Mouse (Mus musculus) kidney, embryonic 15.5 days (tissue): ENCODE measurements around the gene Enpp3. TPM values are rescaled to one million over a fixed set of nuclear protein-coding genes. Genes with fewer than 3 reads are reported as not detected.
"Not testable (repeated sequence)": the region's sequence is repeated elsewhere in the genome, so short reads cannot be mapped to it uniquely, and the experiment has no call there.

Source experiments
- ATAC-seq: fragments of 200-750 bp; cut with Nextera tagmentation; replicated peaks from 2 replicates; pipeline ENCODE4 v1.8.0; 2017; ENCODE audit warnings: moderate TSS enrichment; ENCODE audit not compliant: low FRiP score
- H3K27ac ChIP-seq: fragments of 300-500 bp; sonication (generic); 2 replicates; pipeline ENCODE4 v1.5.1; 2015; ENCODE audit warnings: mild to moderate bottlenecking, inconsistent platforms
- H3K27me3 ChIP-seq: fragments of 300-500 bp; sonication (generic); 2 replicates; pipeline ENCODE4 v1.6.1; 2015; ENCODE audit warnings: inconsistent platforms
- H3K36me3 ChIP-seq: fragments of 300-500 bp; sonication (generic); 2 replicates; pipeline ENCODE4 v1.6.1; 2015; ENCODE audit warnings: inconsistent platforms
- H3K4me1 ChIP-seq: fragments of 300-500 bp; sonication (generic); 2 replicates; pipeline ENCODE4 v1.6.1; 2015; ENCODE audit warnings: inconsistent platforms
- H3K4me2 ChIP-seq: fragments of 300-500 bp; sonication (generic); 2 replicates; pipeline ENCODE4 v1.6.1; 2015; ENCODE audit warnings: moderate library complexity, mild to moderate bottlenecking, inconsistent platforms
- H3K4me3 ChIP-seq: fragments of 300-500 bp; sonication (generic); replicated peaks from 2 replicates; pipeline ENCODE4 v1.5.1; 2015; ENCODE audit warnings: mild to moderate bottlenecking, inconsistent platforms
- H3K9ac ChIP-seq: fragments of 300-500 bp; sonication (generic); 2 replicates; pipeline ENCODE4 v1.6.1; 2015; ENCODE audit warnings: mild to moderate bottlenecking, inconsistent platforms
- H3K9me3 ChIP-seq: fragments of 300-500 bp; sonication (generic); replicated peaks from 2 replicates; pipeline ENCODE4 v1.6.1; 2016; ENCODE audit warnings: inconsistent platforms
- WGBS: fragments of 180-500 bp; shearing (Covaris S2); methylation state at CpG from one replicate; pipeline ENCODE4 v1.1.7; 2015; ENCODE audit warnings: mixed read lengths; 5-methylcytosine and 5-hydroxymethylcytosine counted together
- polyA plus RNA-seq: library from polyadenylated mRNA; unstranded; fragments of >200 nt; fragmentation: Nextera tagmentation; extraction: Ambion mirVana; gene quantifications from 2 replicates; pipeline ENCODE4 v1.2.1, GENCODE M21; 2015

The Enpp3 gene
- polyA plus RNA-seq, 1 experiment from 2014 or later, result 6.4 TPM

GRCm38 (mm10) chr10:24821990-24822676, 20.5 kb downstream of the Enpp3 start:
- ATAC-seq, result no peak
- Histone ChIP-seq H3K27me3 (no peaks in the 10 kb centered on the region), H3K4me1 (0 out of 2 replicates have a peak, but pooled peaks cover 3% of the 10 kb centered on the region), H3K27ac (no peak overlapping the region), H3K36me3 (no peaks in the 10 kb centered on the region), H3K4me3 (no peak overlapping the region), H3K9me3 (no peaks in the 10 kb centered on the region), H3K4me2 (no peak overlapping the region), H3K9ac (no peak overlapping the region)
- WGBS, result 60% methylated on average over 4 of the region's 4 CpGs

- no peak overlapping the region for H3K9ac ChIP-seq
- WGBS, result 82% methylated on average over 3 of the region's 3 CpGs
- no peaks in the 10 kb centered on the region for H3K36me3 ChIP-seq
- H3K27me3 ChIP-seq, result no peaks in the 10 kb centered on the region
- no peak overlapping the region for H3K4me3 ChIP-seq
- no peak for ATAC-seq
- H3K4me2 ChIP-seq, result no peak overlapping the region
- no peak overlapping the region for H3K27ac ChIP-seq
- H3K9me3 ChIP-seq, result no peaks in the 10 kb centered on the region
- 0 out of 2 replicates have a peak, but pooled peaks cover 3% of the 10 kb centered on the region for H3K4me1 ChIP-seq
Observed at GRCm38 (mm10) chr10:24819526-24819925, 23.1 kb downstream of the Enpp3 start.

- no peak overlapping the region for H3K4me3 ChIP-seq
- no peaks in the 10 kb centered on the region for H3K9me3 ChIP-seq
- no peaks in the 10 kb centered on the region for H3K27me3 ChIP-seq
- H3K36me3 ChIP-seq, result no peaks in the 10 kb centered on the region
- 32% methylated on average over 10 of the region's 10 CpGs for WGBS
- no peak for ATAC-seq
- no peak overlapping the region for H3K9ac ChIP-seq
- peak overlapping the region; percentile 72 for H3K27ac ChIP-seq
- H3K4me1 ChIP-seq, result peaks cover 11% of the 10 kb centered on the region
- H3K4me2 ChIP-seq, result peak overlapping the region; percentile 25; the same call in 1 of the 2 replicates
Observed at GRCm38 (mm10) chr10:24810639-24811038, 32.0 kb downstream of the Enpp3 start.

- Histone ChIP-seq H3K4me1 (peaks cover 11% of the 10 kb centered on the region), H3K4me3 (no peak overlapping the region), H3K4me2 (no peak overlapping the region), H3K27me3 (no peaks in the 10 kb centered on the region), H3K9ac (no peak overlapping the region), H3K27ac (no peak overlapping the region), H3K9me3 (no peaks in the 10 kb centered on the region), H3K36me3 (no peaks in the 10 kb centered on the region)
- 76% methylated on average over 5 of the region's 5 CpGs for WGBS
- ATAC-seq, result no peak
Observed at GRCm38 (mm10) chr10:24806756-24807155, 35.9 kb downstream of the Enpp3 start.

- no peak for ATAC-seq
- WGBS, result 91% methylated on average over 10 of the region's 10 CpGs
- no peak overlapping the region for H3K27ac ChIP-seq
- H3K36me3 ChIP-seq, result no peaks in the 10 kb centered on the region
- no peaks in the 10 kb centered on the region for H3K9me3 ChIP-seq
- peaks cover 10% of the 10 kb centered on the region for H3K4me1 ChIP-seq
- no peak overlapping the region for H3K9ac ChIP-seq
- no peak overlapping the region for H3K4me3 ChIP-seq
- no peaks in the 10 kb centered on the region for H3K27me3 ChIP-seq
- H3K4me2 ChIP-seq, result no peak overlapping the region
Observed at GRCm38 (mm10) chr10:24805876-24806275, 36.7 kb downstream of the Enpp3 start.

GRCm38 (mm10) chr10:24805173-24805572, 37.5 kb downstream of the Enpp3 start:
- WGBS, result 70% methylated on average over 2 of the region's 2 CpGs
- Histone ChIP-seq H3K27me3 (no peaks in the 10 kb centered on the region), H3K4me1 (0 out of 2 replicates have a peak, but pooled peaks cover 4% of the 10 kb centered on the region), H3K4me2 (no peak overlapping the region), H3K27ac (no peak overlapping the region), H3K9ac (no peak overlapping the region), H3K36me3 (no peaks in the 10 kb centered on the region), H3K4me3 (no peak overlapping the region), H3K9me3 (no peaks in the 10 kb centered on the region)
- ATAC-seq, result no peak

GRCm38 (mm10) chr10:24802742-24803244, 39.8 kb downstream of the Enpp3 start:
- H3K27me3 ChIP-seq, ATAC-seq, H3K36me3 ChIP-seq, H3K9ac ChIP-seq, H3K27ac ChIP-seq, H3K9me3 ChIP-seq, H3K4me3 ChIP-seq, H3K4me2 ChIP-seq, H3K4me1 ChIP-seq: not testable (repeated sequence)
- 96% methylated on average over 2 of the region's 2 CpGs for WGBS

- Histone ChIP-seq H3K36me3 (no peaks in the 10 kb centered on the region), H3K4me2 (no peak overlapping the region), H3K27me3 (no peaks in the 10 kb centered on the region), H3K4me3 (no peak overlapping the region), H3K4me1 (no peaks in the 10 kb centered on the region), H3K9ac (no peak overlapping the region), H3K27ac (no peak overlapping the region), H3K9me3 (no peaks in the 10 kb centered on the region)
- WGBS, result 68% methylated on average over 2 of the region's 2 CpGs
- peak; percentile 73; the same call in 1 of the 2 replicates for ATAC-seq
Observed at GRCm38 (mm10) chr10:24801796-24802195, 40.8 kb downstream of the Enpp3 start.

GRCm38 (mm10) chr10:24797246-24797645, 45.4 kb downstream of the Enpp3 start:
- H3K27me3 ChIP-seq, result no peaks in the 10 kb centered on the region
- H3K9me3 ChIP-seq, result no peaks in the 10 kb centered on the region
- H3K4me3 ChIP-seq, result no peak overlapping the region
- ATAC-seq, result no peak
- H3K9ac ChIP-seq, result no peak overlapping the region
- no peak overlapping the region for H3K27ac ChIP-seq
- H3K4me2 ChIP-seq, result no peak overlapping the region
- no peaks in the 10 kb centered on the region for H3K36me3 ChIP-seq
- no peaks in the 10 kb centered on the region for H3K4me1 ChIP-seq
- 52% methylated on average over 5 of the region's 5 CpGs for WGBS

GRCm38 (mm10) chr10:24792756-24793155, 49.9 kb downstream of the Enpp3 start:
- H3K27ac ChIP-seq, result no peak overlapping the region
- 93% methylated on average over 7 of the region's 7 CpGs for WGBS
- no peak overlapping the region for H3K4me2 ChIP-seq
- no peak for ATAC-seq
- no peaks in the 10 kb centered on the region for H3K36me3 ChIP-seq
- no peaks in the 10 kb centered on the region for H3K4me1 ChIP-seq
- H3K9me3 ChIP-seq, result no peaks in the 10 kb centered on the region
- no peak overlapping the region for H3K4me3 ChIP-seq
- H3K9ac ChIP-seq, result no peak overlapping the region
- H3K27me3 ChIP-seq, result no peaks in the 10 kb centered on the region

GRCm38 (mm10) chr10:24789747-24790545, 52.7 kb downstream of the Enpp3 start:
- H3K4me2 ChIP-seq, result no peak overlapping the region
- no peaks in the 10 kb centered on the region for H3K27me3 ChIP-seq
- no peak overlapping the region for H3K9ac ChIP-seq
- 80% methylated on average over 11 of the region's 11 CpGs for WGBS
- no peak for ATAC-seq
- no peak overlapping the region for H3K4me3 ChIP-seq
- no peak overlapping the region for H3K27ac ChIP-seq
- H3K4me1 ChIP-seq, result no peaks in the 10 kb centered on the region
- no peaks in the 10 kb centered on the region for H3K9me3 ChIP-seq
- no peaks in the 10 kb centered on the region for H3K36me3 ChIP-seq

- no peaks in the 10 kb centered on the region for H3K36me3 ChIP-seq
- no peak overlapping the region for H3K9ac ChIP-seq
- no peaks in the 10 kb centered on the region for H3K9me3 ChIP-seq
- no peak overlapping the region for H3K27ac ChIP-seq
- no peak for ATAC-seq
- WGBS, result 88% methylated on average over 4 of the region's 4 CpGs
- H3K4me3 ChIP-seq, result no peak overlapping the region
- no peak overlapping the region for H3K4me2 ChIP-seq
- no peaks in the 10 kb centered on the region for H3K27me3 ChIP-seq
- peaks cover 7% of the 10 kb centered on the region for H3K4me1 ChIP-seq
Observed at GRCm38 (mm10) chr10:24785345-24785744, 57.3 kb downstream of the Enpp3 start.
